Mouse (Mus musculus) lung, postnatal 25 days (tissue): ENCODE data around the gene Akap2.
A peak's percentile ranks its signal among the peaks of the same experiment; 100 is the strongest.

ENCODE experiments used
- DNase-seq: peaks from one replicate; pipeline ENCODE4 v3.0.0; 2022; ENCODE audit warnings: low spot score

The Akap2 gene

GRCm38 (mm10) chr4:57717354-57717753 lies at the start of gene Akap2:
Akap2 (plus strand) TSS chr4:57717657.
- no peak for DNase-seq

GRCm38 (mm10) chr4:57670813-57671469 lies 46.5 kb upstream of the Akap2 start:
- DNase-seq: no peak

GRCm38 (mm10) chr4:57672541-57672940 lies 44.9 kb upstream of the Akap2 start:
- DNase-seq: no peak

- DNase-seq: peak; percentile 90
Observed at GRCm38 (mm10) chr4:57672996-57673906, 44.2 kb upstream of the Akap2 start.

GRCm38 (mm10) chr4:57674351-57674750 lies 43.1 kb upstream of the Akap2 start:
- DNase-seq: no peak

- peak; percentile 91 for DNase-seq
Observed at GRCm38 (mm10) chr4:57675387-57675786, 42.1 kb upstream of the Akap2 start.

GRCm38 (mm10) chr4:57677916-57678315 lies 39.5 kb upstream of the Akap2 start:
- no peak for DNase-seq

GRCm38 (mm10) chr4:57678991-57679457 lies 38.4 kb upstream of the Akap2 start:
- DNase-seq: peak; percentile 85

GRCm38 (mm10) chr4:57680186-57680585 lies 37.3 kb upstream of the Akap2 start:
- no peak for DNase-seq

- DNase-seq: peak; percentile 74
Observed at GRCm38 (mm10) chr4:57681511-57681910, 35.9 kb upstream of the Akap2 start.

- DNase-seq: no peak
Observed at GRCm38 (mm10) chr4:57682341-57682740, 35.1 kb upstream of the Akap2 start.

GRCm38 (mm10) chr4:57682944-57683343 lies 34.5 kb upstream of the Akap2 start:
- DNase-seq: no peak

GRCm38 (mm10) chr4:57684676-57685215 lies 32.7 kb upstream of the Akap2 start:
- DNase-seq: no peak

GRCm38 (mm10) chr4:57686736-57687135 lies 30.7 kb upstream of the Akap2 start:
- no peak for DNase-seq

- no peak for DNase-seq
Observed at GRCm38 (mm10) chr4:57687583-57687982, 29.9 kb upstream of the Akap2 start.

- no peak for DNase-seq
Observed at GRCm38 (mm10) chr4:57688131-57688530, 29.3 kb upstream of the Akap2 start.

- DNase-seq: no peak
Observed at GRCm38 (mm10) chr4:57690001-57690400, 27.5 kb upstream of the Akap2 start.

GRCm38 (mm10) chr4:57690805-57691204 lies 26.7 kb upstream of the Akap2 start:
- DNase-seq: no peak

GRCm38 (mm10) chr4:57694356-57695136 lies 22.9 kb upstream of the Akap2 start:
- DNase-seq: no peak

- DNase-seq: no peak
Observed at GRCm38 (mm10) chr4:57696955-57697354, 20.5 kb upstream of the Akap2 start.

GRCm38 (mm10) chr4:57697918-57698611 lies 19.4 kb upstream of the Akap2 start:
- DNase-seq: no peak
